Mouse (Mus musculus) midbrain, embryonic 10.5 days (tissue): ENCODE results near the gene Nlrc3. TPM values are rescaled to one million over a fixed set of nuclear protein-coding genes. Genes with fewer than 3 reads are reported as not detected.
"Not testable (repeated sequence)": the region's sequence is repeated elsewhere in the genome, so short reads cannot be mapped to it uniquely, and the experiment has no call there.

ENCODE experiments used
- DNase-seq: peaks from one replicate; pipeline ENCODE4 v3.0.0-alpha.2; 2017; ENCODE audit warnings: low spot score
- H3K27ac ChIP-seq: fragments of 300-500 bp; sonication (generic); replicated peaks from 2 replicates; pipeline ENCODE4 v1.5.1; 2016; ENCODE audit warnings: mild to moderate bottlenecking
- H3K27me3 ChIP-seq: fragments of 300-500 bp; sonication (generic); 2 replicates; pipeline ENCODE4 v1.6.1; 2016; ENCODE audit warnings: low read depth, mild to moderate bottlenecking; ENCODE audit not compliant: poor library complexity, severe bottlenecking
- H3K36me3 ChIP-seq: fragments of 300-500 bp; sonication (generic); 2 replicates; pipeline ENCODE4 v1.6.1; 2016; ENCODE audit warnings: mild to moderate bottlenecking, moderate library complexity
- H3K4me1 ChIP-seq: fragments of 300-500 bp; sonication (generic); 2 replicates; pipeline ENCODE4 v1.6.1; 2016
- H3K4me3 ChIP-seq: fragments of 300-500 bp; sonication (generic); 2 replicates; pipeline ENCODE4 v1.5.1; 2016; ENCODE audit warnings: mild to moderate bottlenecking, moderate library complexity
- H3K9me3 ChIP-seq: fragments of 300-500 bp; sonication (generic); replicated peaks from 2 replicates; pipeline ENCODE4 v1.6.1; 2016; ENCODE audit warnings: mild to moderate bottlenecking
- WGBS: fragments of 180-500 bp; shearing (Covaris S2); methylation state at CpG from one replicate; pipeline ENCODE4 v1.1.7; 2016; 5-methylcytosine and 5-hydroxymethylcytosine counted together
- polyA plus RNA-seq: library from polyadenylated mRNA; unstranded; fragments of >200 nt; fragmentation: Nextera tagmentation; extraction: Ambion mirVana; gene quantifications from 2 replicates; pipeline ENCODE4 v1.2.1, GENCODE M21; 2016

The Nlrc3 gene
- 0.81 and 0.89 TPM in 2 replicates for polyA plus RNA-seq

DNA sequence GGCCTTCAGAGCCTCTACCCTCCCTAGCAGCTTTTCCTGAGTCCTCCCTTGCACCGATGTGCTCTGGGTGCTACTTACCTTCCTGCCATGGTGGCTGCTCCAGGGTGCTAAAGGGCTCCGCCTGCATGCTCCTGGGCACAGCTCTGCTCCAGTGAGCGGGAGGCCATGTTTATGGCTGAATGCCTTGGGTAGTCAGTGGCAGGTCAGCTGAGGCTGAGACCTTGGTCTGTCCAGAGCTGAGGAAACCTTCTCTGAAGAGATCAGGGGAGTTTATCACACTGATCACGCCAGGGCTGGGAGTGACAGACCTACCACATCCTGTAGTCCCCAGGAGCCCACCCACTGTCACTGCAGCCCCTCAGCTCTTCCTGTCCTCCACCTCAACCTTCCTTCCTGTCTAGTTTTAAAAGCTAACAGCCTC, at the start of gene Nlrc3:
Gene Nlrc3, minus strand, starts transcription at position 382 of the 421 bp plus-strand sequence.
- Histone ChIP-seq H3K27me3 (no peaks in the 10 kb centered on the region), H3K9me3 (no peaks in the 10 kb centered on the region), H3K27ac (0 out of 2 replicates have a peak within 1 kb of the TSS, but pooled peaks have one; percentile 19), H3K36me3 (peaks cover 41% of the 10 kb centered on the region), H3K4me3 (no peak within 1 kb of the TSS), H3K4me1 (no peaks in the 10 kb centered on the region; the same call in 1 of the 2 replicates)
- 79% methylated on average over 4 of the region's 4 CpGs for WGBS
- no peak for DNase-seq

DNA sequence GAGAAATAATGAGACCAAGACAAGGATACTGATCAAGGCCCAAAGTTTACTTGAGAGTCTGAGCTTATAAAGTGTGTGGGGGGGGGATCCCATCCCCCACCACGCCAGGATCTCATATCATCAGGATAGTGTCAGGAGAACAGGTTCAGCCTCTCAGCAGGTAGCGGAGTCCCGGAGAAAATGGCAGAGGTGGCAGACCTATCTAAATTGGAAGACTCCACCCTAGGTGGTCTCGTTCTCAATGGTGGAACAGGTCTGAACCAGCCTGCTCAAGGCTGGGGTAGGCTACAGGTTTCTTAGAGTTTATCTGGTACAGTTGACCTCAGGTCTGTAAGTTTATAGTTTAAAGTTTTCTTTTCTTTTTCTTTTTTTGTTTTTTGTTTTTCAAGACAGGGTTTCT, 46.3 kb upstream of the Nlrc3 start:
- no peak for DNase-seq
- Histone ChIP-seq H3K27me3 (no peaks in the 10 kb centered on the region), H3K27ac (no peak overlapping the region), H3K4me3 (no peak overlapping the region), H3K36me3 (no peaks in the 10 kb centered on the region), H3K4me1 (no peaks in the 10 kb centered on the region), H3K9me3 (no peaks in the 10 kb centered on the region)
- 78% methylated on average over 4 of the region's 4 CpGs for WGBS

DNA sequence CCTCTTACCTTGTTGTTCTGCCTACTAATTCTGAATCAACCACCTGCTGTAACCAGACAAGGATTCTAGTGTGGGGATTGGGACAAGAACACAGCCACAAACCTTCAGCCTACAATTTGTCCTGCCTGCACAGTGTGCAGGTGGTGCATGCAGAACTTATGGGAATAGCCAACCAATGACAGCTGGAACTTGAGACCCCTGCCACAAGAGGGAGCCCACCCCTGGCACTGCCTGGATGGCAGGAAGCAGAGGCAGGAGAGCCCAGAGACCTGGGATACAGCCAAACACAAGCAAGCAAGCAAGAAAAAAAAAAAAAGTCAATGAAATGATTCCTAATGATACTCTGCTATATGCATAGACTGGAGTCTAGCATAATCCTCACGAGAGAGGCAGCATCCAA, 44.8 kb upstream of the Nlrc3 start:
- DNase-seq = no peak
- Histone ChIP-seq H3K4me1 (no peaks in the 10 kb centered on the region), H3K27me3 (no peaks in the 10 kb centered on the region), H3K9me3 (no peaks in the 10 kb centered on the region), H3K27ac (no peak overlapping the region), H3K4me3 (no peak overlapping the region), H3K36me3 (no peaks in the 10 kb centered on the region)
- WGBS = 79% methylated on average over 1 of the region's 1 CpGs

DNA sequence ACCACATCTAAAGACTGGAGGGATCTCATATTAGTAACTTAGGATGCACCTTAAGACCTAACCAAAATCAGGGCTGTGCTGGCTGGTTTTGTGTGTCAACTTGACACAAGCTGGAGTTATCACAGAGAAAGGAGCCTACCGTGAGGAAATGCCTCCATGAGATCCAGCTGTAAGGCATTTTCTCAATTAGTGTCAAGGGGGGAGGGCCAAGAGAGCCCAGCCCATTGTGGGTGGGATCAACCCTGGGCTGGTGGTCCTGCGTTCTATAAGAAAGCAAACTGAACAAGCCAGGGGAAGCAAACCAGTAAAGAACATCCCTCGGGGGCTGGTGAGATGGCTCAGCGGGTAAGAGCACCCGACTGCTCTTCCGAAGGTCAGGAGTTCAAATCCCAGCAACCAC, 41.0 kb upstream of the Nlrc3 start:
- not testable (repeated sequence) for H3K4me3 ChIP-seq, H3K27me3 ChIP-seq, H3K36me3 ChIP-seq, H3K27ac ChIP-seq, H3K4me1 ChIP-seq, H3K9me3 ChIP-seq, DNase-seq
- WGBS = 74% methylated on average over 6 of the region's 6 CpGs

DNA sequence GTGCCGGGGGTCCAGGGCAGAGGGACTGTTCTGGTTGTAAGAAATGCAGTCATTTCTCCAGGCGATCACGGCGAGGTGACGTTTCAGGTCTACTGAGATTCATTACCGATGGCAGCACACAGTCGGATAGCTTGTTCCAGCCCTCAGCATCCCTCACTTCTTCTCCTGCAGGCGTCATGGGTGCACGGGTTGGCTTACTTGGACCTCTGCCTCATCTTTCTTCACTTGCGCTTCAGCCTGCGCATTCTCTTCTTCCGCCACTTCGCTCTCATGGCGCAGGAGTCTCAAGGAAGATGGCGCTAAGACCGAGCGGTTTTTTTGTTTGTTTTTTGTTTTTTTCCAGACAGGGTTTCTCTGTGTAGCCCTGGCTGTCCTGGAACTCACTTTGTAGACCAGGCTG, 40.4 kb upstream of the Nlrc3 start:
- H3K4me3 ChIP-seq = not testable (repeated sequence)

DNA sequence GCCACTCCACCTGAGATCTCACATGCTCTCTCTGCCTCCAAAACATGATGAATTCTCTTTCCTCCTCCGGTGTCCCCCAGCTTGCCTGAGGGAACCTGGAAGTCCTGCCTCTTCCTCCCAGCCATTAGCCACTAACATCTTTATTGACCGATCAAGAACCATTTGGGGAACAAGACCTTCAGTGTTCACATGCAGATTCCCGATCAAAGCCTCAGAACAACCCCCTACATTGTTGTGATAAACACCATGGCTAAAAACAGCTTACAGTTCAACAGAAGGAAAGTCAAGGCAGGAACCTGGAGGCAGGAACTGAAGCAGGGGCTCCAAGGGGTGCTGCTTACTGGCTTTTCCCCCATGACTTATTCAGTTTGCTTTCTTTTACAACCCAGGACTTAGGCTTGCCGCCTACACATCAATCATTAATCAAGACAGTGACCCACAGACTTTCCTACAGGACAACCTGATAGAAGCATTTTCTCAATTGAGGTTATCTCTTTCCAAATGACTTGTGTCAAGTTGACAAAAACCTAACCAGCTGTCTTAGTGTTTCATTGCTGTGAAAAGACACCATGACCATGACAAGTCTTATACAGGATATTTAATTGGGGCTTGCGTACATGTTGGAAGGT, 37.7 kb upstream of the Nlrc3 start:
- H3K27ac ChIP-seq = no peak overlapping the region
- no peaks in the 10 kb centered on the region for H3K4me1 ChIP-seq
- DNase-seq = no peak
- 83% methylated on average over 5 of the region's 5 CpGs for WGBS
- peaks cover 5% of the 10 kb centered on the region; the same call in 1 of the 2 replicates for H3K9me3 ChIP-seq
- no peaks in the 10 kb centered on the region for H3K36me3 ChIP-seq
- H3K27me3 ChIP-seq = no peaks in the 10 kb centered on the region
- no peak overlapping the region for H3K4me3 ChIP-seq

More for the DNA sequence above, 40.4 kb upstream of the Nlrc3 start:
- not testable (repeated sequence) for DNase-seq, H3K27me3 ChIP-seq, H3K27ac ChIP-seq, H3K9me3 ChIP-seq, H3K36me3 ChIP-seq, H3K4me1 ChIP-seq
- 80% methylated on average over 17 of the region's 17 CpGs for WGBS

DNA sequence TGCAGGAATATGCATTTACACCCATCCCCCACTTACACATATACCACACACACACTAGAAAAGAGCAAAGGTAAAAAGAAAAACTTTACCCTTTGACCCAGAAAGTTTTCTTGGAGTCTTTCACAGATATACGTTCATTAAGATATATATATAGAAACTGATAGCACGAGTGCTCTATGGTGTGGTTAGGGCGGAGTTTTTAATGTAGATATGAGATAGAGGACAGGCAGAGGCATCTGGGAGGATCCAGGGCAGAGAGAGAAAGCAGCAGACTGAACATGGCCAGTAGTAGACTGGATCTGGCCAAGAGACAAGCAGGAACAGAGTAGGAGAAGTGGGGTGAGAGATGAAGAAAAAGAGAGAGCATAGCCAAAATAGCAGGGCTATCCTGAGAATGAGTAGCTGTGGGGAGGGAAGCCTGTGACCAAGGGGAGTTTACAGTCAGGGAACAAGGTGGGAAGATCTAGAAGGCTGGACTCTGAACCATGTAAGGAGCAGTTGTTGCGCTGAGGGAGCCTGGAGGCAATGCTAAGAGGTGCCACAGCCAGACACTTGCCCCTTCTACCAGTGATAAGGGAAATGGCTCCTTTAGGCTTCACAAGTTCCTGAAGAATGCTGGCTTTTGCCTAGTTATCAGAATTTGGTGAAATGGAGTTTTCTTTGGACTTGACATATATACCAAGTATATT, 36.6 kb upstream of the Nlrc3 start:
- Histone ChIP-seq H3K36me3 (no peaks in the 10 kb centered on the region), H3K4me3 (no peak overlapping the region), H3K27me3 (no peaks in the 10 kb centered on the region), H3K9me3 (peaks cover 7% of the 10 kb centered on the region; the same call in 1 of the 2 replicates), H3K27ac (no peak overlapping the region), H3K4me1 (no peaks in the 10 kb centered on the region)
- WGBS = 76% methylated on average over 4 of the region's 4 CpGs
- no peak for DNase-seq

DNA sequence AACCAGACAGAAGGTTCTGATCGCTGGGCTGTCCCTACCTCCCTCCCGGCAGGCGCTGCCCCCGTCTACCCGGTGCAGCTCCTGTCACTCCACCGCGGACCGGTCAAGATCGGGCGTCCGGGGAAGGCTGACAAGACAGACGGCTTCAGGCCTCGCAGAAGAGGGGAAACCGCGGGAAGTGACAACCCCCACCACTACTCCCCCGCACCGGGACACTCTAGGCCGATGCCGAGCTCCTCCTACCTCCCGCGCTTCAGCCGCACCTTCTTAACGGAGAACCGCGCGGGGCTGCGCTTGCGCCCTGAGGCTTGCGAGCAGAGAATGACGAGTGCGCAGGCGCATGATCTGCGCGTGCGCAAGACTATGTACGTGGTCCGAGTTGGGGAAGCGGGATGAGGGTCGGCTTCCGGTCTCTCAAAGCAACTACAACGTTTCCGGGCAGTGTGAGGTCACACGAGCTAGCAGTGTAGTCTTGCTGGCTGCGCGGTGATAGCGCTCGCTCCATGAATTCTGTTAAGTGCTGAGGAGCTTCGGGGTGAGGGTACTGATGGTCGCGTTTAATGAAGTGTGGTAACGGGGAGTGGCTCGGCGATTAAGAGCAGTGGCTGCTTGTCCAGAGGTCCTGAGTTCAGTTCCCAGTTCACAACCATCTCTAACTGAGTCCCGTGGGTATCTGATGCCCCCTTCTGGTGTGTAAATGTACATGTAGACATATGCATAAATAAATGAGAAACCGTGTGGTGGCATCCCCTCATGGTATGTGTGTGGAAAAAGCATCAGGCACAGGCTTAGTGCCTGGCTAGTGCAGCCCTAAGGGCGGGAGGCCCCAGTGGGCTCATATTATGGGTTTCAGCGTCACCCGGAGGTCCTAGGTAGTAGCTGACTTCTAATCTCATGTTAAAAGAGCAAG, 27.3 kb upstream of the Nlrc3 start, which contains the start of gene Slx4:
Gene Slx4, minus strand, starts transcription at position 282 of the 910 bp plus-strand sequence.
- Histone ChIP-seq H3K4me1 (peaks cover 21% of the 10 kb centered on the region), H3K27ac (peak within 1 kb of the TSS; percentile 90), H3K27me3 (no peaks in the 10 kb centered on the region), H3K9me3 (0 out of 2 replicates have a peak, but pooled peaks cover 7% of the 10 kb centered on the region), H3K4me3 (peak within 1 kb of the TSS; percentile 90), H3K36me3 (peaks cover 28% of the 10 kb centered on the region)
- 1% methylated on average over 58 of the region's 58 CpGs for WGBS
- DNase-seq = peak; percentile 95

DNA sequence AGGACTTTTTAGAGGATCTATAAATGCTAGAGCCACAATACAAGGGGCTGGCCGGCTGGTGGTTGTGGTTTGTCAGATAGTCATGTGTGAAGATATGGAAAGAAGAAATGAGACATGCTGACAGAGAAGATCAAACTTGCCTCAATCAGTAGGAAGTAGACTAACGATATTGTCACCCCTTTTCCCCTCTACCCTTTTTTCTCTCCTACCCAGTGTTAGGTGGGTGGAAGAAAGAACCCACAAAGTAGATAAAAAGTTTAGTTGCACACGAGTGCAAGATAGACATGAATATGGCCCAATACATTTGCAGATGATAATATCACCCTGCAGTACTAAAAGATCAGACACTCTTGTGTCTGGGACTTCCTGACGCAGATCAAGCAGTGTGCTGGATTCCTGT, 12.0 kb upstream of the Nlrc3 start:
- no peaks in the 10 kb centered on the region for H3K4me1 ChIP-seq
- H3K4me3 ChIP-seq = no peak overlapping the region
- H3K27ac ChIP-seq = no peak overlapping the region
- 90% methylated on average over 4 of the region's 4 CpGs for WGBS
- H3K36me3 ChIP-seq = peaks cover 99% of the 10 kb centered on the region
- no peak for DNase-seq
- H3K9me3 ChIP-seq = no peaks in the 10 kb centered on the region
- H3K27me3 ChIP-seq = no peaks in the 10 kb centered on the region

DNA sequence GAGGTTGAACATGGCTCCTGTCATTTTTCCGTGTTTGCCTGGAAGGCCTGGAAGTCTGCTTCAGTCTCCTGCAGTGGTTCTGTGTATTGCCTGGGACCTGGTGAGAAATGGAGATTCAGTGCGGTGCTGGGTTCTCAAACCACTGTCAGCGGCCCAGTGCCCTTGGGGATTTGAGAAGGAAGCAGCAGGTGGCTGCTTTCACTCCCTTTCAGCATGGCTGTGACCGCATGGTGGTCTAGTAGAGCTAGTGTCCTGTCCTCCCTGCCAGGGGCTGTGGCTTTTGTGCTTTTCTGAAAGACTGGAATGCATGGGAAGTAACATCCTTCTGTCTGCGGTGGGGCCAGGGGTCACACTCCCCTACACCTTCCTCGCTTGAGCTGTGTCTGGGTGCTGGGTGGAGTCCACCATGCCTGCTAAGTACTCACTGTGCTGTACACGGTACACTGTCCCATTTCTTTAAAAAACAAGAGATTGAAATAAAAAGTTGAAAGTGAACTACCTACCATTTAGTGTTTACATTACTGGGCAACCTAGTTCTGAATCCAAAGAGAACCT, 6.8 kb upstream of the Nlrc3 start:
- 56% methylated on average over 7 of the region's 7 CpGs for WGBS
- Histone ChIP-seq H3K36me3 (peaks cover 100% of the 10 kb centered on the region), H3K4me1 (no peaks in the 10 kb centered on the region), H3K27me3 (no peaks in the 10 kb centered on the region), H3K9me3 (no peaks in the 10 kb centered on the region), H3K27ac (no peak overlapping the region), H3K4me3 (no peak overlapping the region)
- no peak for DNase-seq

DNA sequence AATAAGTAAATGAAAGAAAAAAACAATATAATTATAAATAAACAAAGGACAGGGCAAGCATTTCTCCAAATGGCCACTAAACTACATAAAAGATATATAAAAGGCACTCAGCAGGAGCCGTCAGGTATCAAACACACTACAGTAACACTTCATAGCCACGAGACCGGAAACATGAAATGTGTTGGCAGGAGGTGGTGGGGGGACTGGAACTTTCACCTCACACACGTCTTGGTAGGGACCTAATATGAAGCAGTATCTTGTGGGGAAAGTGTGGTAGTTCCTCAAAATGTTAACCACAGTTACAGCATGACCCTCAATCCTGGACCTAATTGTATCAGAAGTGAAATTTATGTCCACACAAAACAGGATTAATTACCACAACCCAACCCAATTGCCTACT, 5.7 kb upstream of the Nlrc3 start:
- 91% methylated on average over 4 of the region's 4 CpGs for WGBS
- Histone ChIP-seq H3K27ac (no peak overlapping the region), H3K4me3 (no peak overlapping the region), H3K9me3 (no peaks in the 10 kb centered on the region), H3K36me3 (peaks cover 100% of the 10 kb centered on the region), H3K27me3 (no peaks in the 10 kb centered on the region), H3K4me1 (no peaks in the 10 kb centered on the region)
- DNase-seq = no peak

DNA sequence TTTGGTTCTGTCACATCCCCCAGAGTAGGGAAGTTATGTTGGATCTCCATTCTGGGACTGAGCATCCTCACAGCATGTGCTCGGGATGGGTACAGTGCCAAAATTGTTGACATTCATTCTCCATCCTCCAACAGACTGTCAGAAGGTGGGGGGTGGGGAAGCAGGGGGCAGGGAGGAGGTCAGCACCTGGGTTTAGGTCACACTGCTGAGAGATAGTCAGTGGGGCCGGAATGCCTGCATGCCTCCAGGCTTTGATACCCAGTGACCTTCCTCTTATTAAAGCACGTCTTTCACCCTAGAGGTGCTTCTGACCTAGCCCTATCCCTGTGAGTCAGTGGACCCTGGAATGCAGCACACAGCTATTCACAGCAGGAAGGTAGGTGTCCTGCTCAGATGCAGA, 280 bp upstream of the Nlrc3 start:
- Histone ChIP-seq H3K36me3 (peaks cover 45% of the 10 kb centered on the region), H3K4me1 (no peaks in the 10 kb centered on the region; the same call in 1 of the 2 replicates), H3K9me3 (no peaks in the 10 kb centered on the region), H3K27ac (no peak overlapping the region), H3K27me3 (no peaks in the 10 kb centered on the region), H3K4me3 (no peak overlapping the region)
- 54% methylated on average over 3 of the region's 3 CpGs for WGBS
- no peak for DNase-seq
